Mouse (Mus musculus) erythroblast, embryonic 14.5 days (primary cell): ENCODE measurements at regions not wholly inside any gene's neighbourhood (a gene's known extent, or its start where the extent isn't known, plus 50 kb on each side); places are given as distances from the start of the nearest gene placed in this dataset.

Source experiments
- H3K27me3 ChIP-seq: 2 replicates; pipeline ENCODE4 v1.6.1; 2012; ENCODE audit warnings: inconsistent platforms; ENCODE audit not compliant: control insufficient read depth
- H3K36me3 ChIP-seq: 2 replicates; pipeline ENCODE4 v1.6.1; 2012; ENCODE audit warnings: mild to moderate bottlenecking, inconsistent platforms; ENCODE audit not compliant: control insufficient read depth
- H3K4me1 ChIP-seq: 2 replicates; pipeline ENCODE4 v1.6.1; 2012; ENCODE audit warnings: inconsistent platforms; ENCODE audit not compliant: control insufficient read depth
- H3K4me3 ChIP-seq: replicated peaks from 2 replicates; pipeline ENCODE3; 2012; ENCODE audit warnings: moderate library complexity, mild to moderate bottlenecking, inconsistent platforms
- H3K9me3 ChIP-seq: 2 replicates; pipeline ENCODE4 v1.6.1; 2012; ENCODE audit warnings: low read length, inconsistent platforms, mixed read lengths; ENCODE audit not compliant: control insufficient read depth
- GATA1 ChIP-seq: IDR thresholded peaks from 2 replicates; pipeline ENCODE4 v1.6.1; 2012; ENCODE audit warnings: low read length, inconsistent platforms, mixed read lengths
- TAL1 ChIP-seq: IDR thresholded peaks from 3 replicates; pipeline ENCODE4 v1.6.1; 2012; ENCODE audit warnings: low read length, inconsistent platforms, mixed read lengths

- H3K9me3 ChIP-seq = no peaks in the 10 kb centered on the region
- H3K36me3 ChIP-seq = no peaks in the 10 kb centered on the region
- H3K27me3 ChIP-seq = no peaks in the 10 kb centered on the region
- H3K4me1 ChIP-seq = no peaks in the 10 kb centered on the region
- no peak overlapping the region for H3K4me3 ChIP-seq
- TF ChIP-seq TAL1 = no peak
- no peak for TF ChIP-seq GATA1
These were observed 251.9 kb downstream of the 1500009L16Rik start for GRCm38 (mm10) chr10:83974548-83974947.

- Histone ChIP-seq H3K4me3 (no peak overlapping the region), H3K9me3 (no peaks in the 10 kb centered on the region), H3K36me3 (no peaks in the 10 kb centered on the region), H3K4me1 (no peaks in the 10 kb centered on the region), H3K27me3 (no peaks in the 10 kb centered on the region)
- no peak for TF ChIP-seq GATA1
- TF ChIP-seq TAL1 = no peak
These were observed 253.9 kb downstream of the 1500009L16Rik start for GRCm38 (mm10) chr10:83976548-83976947.

- Histone ChIP-seq H3K4me1 (no peaks in the 10 kb centered on the region), H3K4me3 (no peak overlapping the region), H3K27me3 (no peaks in the 10 kb centered on the region), H3K9me3 (no peaks in the 10 kb centered on the region), H3K36me3 (no peaks in the 10 kb centered on the region)
- TF ChIP-seq TAL1 = no peak
These were observed 257.3 kb downstream of the 1500009L16Rik start for GRCm38 (mm10) chr10:83979930-83980329.

- Histone ChIP-seq H3K9me3 (no peaks in the 10 kb centered on the region), H3K36me3 (no peaks in the 10 kb centered on the region), H3K4me1 (no peaks in the 10 kb centered on the region), H3K4me3 (no peak overlapping the region), H3K27me3 (no peaks in the 10 kb centered on the region)
- TF ChIP-seq GATA1 (no peak), TAL1 (no peak)
These were observed 262.2 kb downstream of the 1500009L16Rik start for GRCm38 (mm10) chr10:83984697-83985415.

- TF ChIP-seq TAL1 = no peak
- TF ChIP-seq GATA1 = no peak
- H3K27me3 ChIP-seq = no peaks in the 10 kb centered on the region
- H3K4me1 ChIP-seq = no peaks in the 10 kb centered on the region
- H3K4me3 ChIP-seq = no peak overlapping the region
- H3K36me3 ChIP-seq = no peaks in the 10 kb centered on the region
- no peaks in the 10 kb centered on the region for H3K9me3 ChIP-seq
These were observed 270.1 kb downstream of the 1500009L16Rik start for GRCm38 (mm10) chr10:83992577-83993305.

GRCm38 (mm10) chr10:83995026-83995600 lies 272.4 kb downstream of the 1500009L16Rik start:
- no peaks in the 10 kb centered on the region for H3K9me3 ChIP-seq
- H3K27me3 ChIP-seq = no peaks in the 10 kb centered on the region
- no peaks in the 10 kb centered on the region for H3K36me3 ChIP-seq
- no peak overlapping the region for H3K4me3 ChIP-seq
- H3K4me1 ChIP-seq = no peaks in the 10 kb centered on the region
- TF ChIP-seq TAL1 (no peak), GATA1 (no peak)

- H3K27me3 ChIP-seq = no peaks in the 10 kb centered on the region
- TF ChIP-seq GATA1 (no peak), TAL1 (no peak)
- no peaks in the 10 kb centered on the region for H3K4me1 ChIP-seq
- H3K4me3 ChIP-seq = no peak overlapping the region
- no peaks in the 10 kb centered on the region for H3K36me3 ChIP-seq
- no peaks in the 10 kb centered on the region for H3K9me3 ChIP-seq
These were observed 273.2 kb downstream of the 1500009L16Rik start for GRCm38 (mm10) chr10:83995913-83996312.

GRCm38 (mm10) chr10:83996489-83996888 lies 273.8 kb downstream of the 1500009L16Rik start:
- no peaks in the 10 kb centered on the region for H3K27me3 ChIP-seq
- H3K4me3 ChIP-seq = no peak overlapping the region
- TF ChIP-seq TAL1 (no peak), GATA1 (no peak)
- H3K9me3 ChIP-seq = no peaks in the 10 kb centered on the region
- H3K4me1 ChIP-seq = no peaks in the 10 kb centered on the region
- H3K36me3 ChIP-seq = no peaks in the 10 kb centered on the region

- no peak overlapping the region for H3K4me3 ChIP-seq
- no peaks in the 10 kb centered on the region for H3K4me1 ChIP-seq
- TF ChIP-seq TAL1 (no peak), GATA1 (no peak)
- H3K36me3 ChIP-seq = no peaks in the 10 kb centered on the region
- H3K9me3 ChIP-seq = no peaks in the 10 kb centered on the region
- no peaks in the 10 kb centered on the region for H3K27me3 ChIP-seq
These were observed 278.0 kb downstream of the 1500009L16Rik start for GRCm38 (mm10) chr10:84000436-84001208.
